ENCODE assay signal across 8 mouse cellular contexts in the genomic region with DNA sequence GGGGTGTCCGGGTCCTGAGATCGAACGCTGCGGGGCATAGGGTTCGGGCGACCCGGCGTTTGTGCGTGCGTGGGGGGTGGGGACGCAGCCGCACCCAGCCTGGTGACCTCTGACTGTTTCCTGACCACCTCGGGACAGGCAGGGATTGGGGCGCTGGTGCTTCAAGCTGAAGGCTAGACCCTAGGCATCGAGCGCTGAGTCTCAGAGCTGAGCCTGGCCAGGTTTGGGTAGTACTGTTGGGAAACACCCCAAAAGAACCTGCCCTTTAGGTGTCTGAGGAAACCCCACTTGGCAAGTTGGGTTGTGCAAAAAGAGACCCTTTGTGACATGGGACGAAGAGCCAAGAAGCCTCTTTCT. TPM values are rescaled to one million over a fixed set of nuclear protein-coding genes. Genes with fewer than 3 reads are reported as not detected.
DNase-seq lines count a peak whose midpoint lies in the region; ATAC-seq and TF ChIP-seq lines count a peak whose summit lies in the region.

TSS of gene Serp2 (minus strand) at position 38 of the 357 bp plus-strand sequence.

- no peak for TF ChIP-seq POLR2A in bone marrow, adult 2 months (IDR thresholded peaks at IDR 0.05; ENCODE audit: borderline replicate concordance, control insufficient read depth, low read depth, low read length)

- no peak for TF ChIP-seq CTCF in bone marrow, adult 2 months (IDR thresholded peaks at IDR 0.05; ENCODE audit: control insufficient read depth, insufficient read depth, low read length)

- no peaks in the 10 kb centered on the region for H3K9me3 ChIP-seq in heart, embryonic 16.5 days (replicated peaks; ENCODE audit: control insufficient read depth, low read length)
- H3K9me3 ChIP-seq in hindbrain, embryonic 13.5 days, result no peaks in the 10 kb centered on the region
- H3K9me3 ChIP-seq in liver, embryonic 16.5 days (replicated peaks; ENCODE audit: control insufficient read depth, low read length), result no peaks in the 10 kb centered on the region

- H3K36me3 ChIP-seq in heart, embryonic 16.5 days (ENCODE audit: control insufficient read depth, insufficient read depth), result no peaks in the 10 kb centered on the region
- no peaks in the 10 kb centered on the region for H3K36me3 ChIP-seq in hindbrain, embryonic 13.5 days
- H3K36me3 ChIP-seq in liver, embryonic 16.5 days (ENCODE audit: control insufficient read depth, insufficient read depth), result no peaks in the 10 kb centered on the region

- peak within 1 kb of the TSS; percentile 79 for H3K4me2 ChIP-seq in heart, embryonic 16.5 days (ENCODE audit: low read depth, low read length)
- peak within 1 kb of the TSS; percentile 87 for H3K4me2 ChIP-seq in hindbrain, embryonic 13.5 days
- peak within 1 kb of the TSS; percentile 84 for H3K4me2 ChIP-seq in liver, embryonic 16.5 days (ENCODE audit: low read depth, low read length)

- 12% methylated on average over 17 of the region's 17 CpGs for WGBS in heart, embryonic 16.5 days
- 11% methylated on average over 17 of the region's 17 CpGs for WGBS in bone marrow, adult 2 months
- 9% methylated on average over 17 of the region's 17 CpGs for WGBS in hindbrain, embryonic 13.5 days
- WGBS in liver, embryonic 16.5 days (ENCODE audit: insufficient replicate concordance), result 6% methylated on average over 17 of the region's 17 CpGs

- H3K27me3 ChIP-seq in heart, embryonic 16.5 days (ENCODE audit: control insufficient read depth, insufficient read depth, low read length), result no peaks in the 10 kb centered on the region
- no peaks in the 10 kb centered on the region for H3K27me3 ChIP-seq in hindbrain, embryonic 13.5 days
- H3K27me3 ChIP-seq in liver, embryonic 16.5 days (ENCODE audit: control insufficient read depth, insufficient read depth, low read depth, low read length), result peaks cover 36% of the 10 kb centered on the region

- H3K4me1 ChIP-seq in heart, embryonic 16.5 days (ENCODE audit: control insufficient read depth, insufficient read depth, low read length), result peaks cover 5% of the 10 kb centered on the region; the same call in 1 of the 2 replicates
- H3K4me1 ChIP-seq in bone marrow, adult 2 months (ENCODE audit: control insufficient read depth, insufficient read depth, low read length), result no peaks in the 10 kb centered on the region; the same call in 1 of the 2 replicates
- peaks cover 33% of the 10 kb centered on the region for H3K4me1 ChIP-seq in hindbrain, embryonic 13.5 days (replicated peaks)
- peaks cover 19% of the 10 kb centered on the region for H3K4me1 ChIP-seq in liver, embryonic 16.5 days (ENCODE audit: control insufficient read depth, low read depth, low read length)

- H3K9ac ChIP-seq in heart, embryonic 16.5 days (ENCODE audit: low read length), result peak within 1 kb of the TSS; percentile 80
- H3K9ac ChIP-seq in hindbrain, embryonic 13.5 days, result peak within 1 kb of the TSS; percentile 90
- H3K9ac ChIP-seq in liver, embryonic 16.5 days (ENCODE audit: low read depth, low read length), result peak within 1 kb of the TSS; percentile 45

- ATAC-seq in heart, embryonic 16.5 days (replicated peaks; ENCODE audit: extremely low read depth, insufficient read depth, low FRiP score), result 0 out of 2 replicates have a peak, but pooled peaks have one; percentile 12
- ATAC-seq in hindbrain, embryonic 13.5 days (ENCODE audit: low FRiP score), result peak; percentile 70; the same call in 1 of the 2 replicates
- no peak for ATAC-seq in liver, embryonic 16.5 days (ENCODE audit: low read depth)

- H3K4me3 ChIP-seq in heart, embryonic 16.5 days (ENCODE audit: low read length), result peak within 1 kb of the TSS; percentile 58
- H3K4me3 ChIP-seq in bone marrow, adult 2 months (replicated peaks; ENCODE audit: control insufficient read depth, low read depth, low read length), result peak within 1 kb of the TSS; percentile 60
- H3K4me3 ChIP-seq in hindbrain, embryonic 13.5 days, result peak within 1 kb of the TSS; percentile 74
- peak within 1 kb of the TSS; percentile 61 for H3K4me3 ChIP-seq in liver, embryonic 16.5 days (ENCODE audit: low read depth, low read length)

- peak within 1 kb of the TSS; percentile 0 for H3K27ac ChIP-seq in heart, embryonic 16.5 days (ENCODE audit: low read length)
- peak within 1 kb of the TSS; percentile 45; the same call in 1 of the 2 replicates for H3K27ac ChIP-seq in bone marrow, adult 2 months (ENCODE audit: control insufficient read depth, insufficient read depth, low read depth, low read length, poor library complexity)
- H3K27ac ChIP-seq in hindbrain, embryonic 13.5 days, result peak within 1 kb of the TSS; percentile 92
- H3K27ac ChIP-seq in liver, embryonic 16.5 days (ENCODE audit: low read length), result no peak within 1 kb of the TSS

- DNase-seq in heart, postnatal 25 days (ENCODE audit: low spot score), result no peak
- DNase-seq in gastrocnemius, postnatal 36 days, result no peak
- DNase-seq in testis, postnatal 10 days (ENCODE audit: low spot score), result no peak
- DNase-seq in right cerebral cortex, postnatal 25 days, result no peak

- intact Hi-C loops in heart, postnatal 25 days (cut with DNase I), result loop anchor here (5.0 kb wide), 2 partner anchors 40 to 50 kb away; no protein-coding TSS in a partner anchor
- intact Hi-C loops in gastrocnemius, postnatal 36 days (cut with DNase I), result no loop called here

RNA-seq across cellular contexts. Expression of gene Serp2, which starts in this region (rescaled TPM):
- 5.5 and 6.3 TPM in 2 replicates for polyA plus RNA-seq in heart, embryonic 16.5 days (2015; fragmentation: Nextera tagmentation; extraction: Ambion mirVana)
- total RNA-seq in heart, postnatal 25 days (2021), result 1 to 10 TPM in 1 of 2 experiments, under 1 TPM in 1; 0.47 to 1.0 TPM
- polyA plus RNA-seq in bone marrow, adult 2 months (2011; ENCODE audit: insufficient read depth, insufficient read length, low replicate concordance, missing spikeins), result not detected in 2 replicates
- 128 and 133 TPM in 2 replicates for polyA plus RNA-seq in hindbrain, embryonic 13.5 days (2015; fragmentation: Nextera tagmentation; extraction: Ambion mirVana)
- 0.61 and 0.79 TPM in 2 replicates for polyA plus RNA-seq in liver, embryonic 16.5 days (2015; fragmentation: Nextera tagmentation; extraction: Ambion mirVana)
- total RNA-seq in gastrocnemius, postnatal 36 days (2021), result under 1 TPM; 0.36 to 0.37 TPM

Comparison
In these comparisons a context has a peak if more than half of its experiments do, and no peak if none do; other contexts are left out.
1. RNA of gene Serp2 (polyA plus RNA-seq): 128 to 133 TPM in hindbrain, embryonic 13.5 days; 5.5 to 6.3 TPM in heart, embryonic 16.5 days, 0.61 to 0.79 TPM in liver, embryonic 16.5 days and not detected in bone marrow, adult 2 months; every median in the first group is over 10 times any median in the second.
2. Peak in every context shown above with its lines, with median percentiles within 50 percentile points of each other: H3K4me2 ChIP-seq, H3K4me3 ChIP-seq and H3K9ac ChIP-seq.